Mouse (Mus musculus): ENCODE results near the gene Plekhd1.

The Plekhd1 gene

GRCm38 (mm10) chr12:80692269-80692972 lies at the start of gene Plekhd1:
Plekhd1 (plus strand) TSS chr12:80692591.
- peak; percentile 62 for DNase-seq (ENCODE audit: low spot score)

GRCm38 (mm10) chr12:80642725-80643692 lies 49.4 kb upstream of the Plekhd1 start:
- peak; percentile 84 for DNase-seq (ENCODE audit: low spot score)

GRCm38 (mm10) chr12:80643693-80644505 lies 48.5 kb upstream of the Plekhd1 start, which contains the start of the genes Slc39a9 and Erh:
Slc39a9 (plus strand) TSS chr12:80643883.
Erh (minus strand) TSS chr12:80644341.
- peak; percentile 97 for DNase-seq (ENCODE audit: low spot score)

GRCm38 (mm10) chr12:80644506-80644868 lies 47.9 kb upstream of the Plekhd1 start:
- DNase-seq (ENCODE audit: low spot score): peak; percentile 7

- no peak for DNase-seq (ENCODE audit: low spot score)
Observed at GRCm38 (mm10) chr12:80646377-80646776, 46.0 kb upstream of the Plekhd1 start.

GRCm38 (mm10) chr12:80653951-80654658 lies 38.3 kb upstream of the Plekhd1 start:
- no peak for DNase-seq (ENCODE audit: low spot score)

- no peak for DNase-seq (ENCODE audit: low spot score)
Observed at GRCm38 (mm10) chr12:80654659-80655025, 37.7 kb upstream of the Plekhd1 start.

GRCm38 (mm10) chr12:80658661-80659060 lies 33.7 kb upstream of the Plekhd1 start:
- DNase-seq (ENCODE audit: low spot score): no peak

- no peak for DNase-seq (ENCODE audit: low spot score)
Observed at GRCm38 (mm10) chr12:80662322-80662721, 30.1 kb upstream of the Plekhd1 start.

GRCm38 (mm10) chr12:80663935-80664334 lies 28.5 kb upstream of the Plekhd1 start:
- DNase-seq (ENCODE audit: low spot score): no peak

- DNase-seq (ENCODE audit: low spot score): no peak
Observed at GRCm38 (mm10) chr12:80668391-80668790, 24.0 kb upstream of the Plekhd1 start.

- DNase-seq (ENCODE audit: low spot score): peak; percentile 70
Observed at GRCm38 (mm10) chr12:80673170-80673569, 19.2 kb upstream of the Plekhd1 start.

- DNase-seq (ENCODE audit: low spot score): peak; percentile 61
Observed at GRCm38 (mm10) chr12:80681340-80681739, 11.1 kb upstream of the Plekhd1 start.

- DNase-seq (ENCODE audit: low spot score): no peak
Observed at GRCm38 (mm10) chr12:80683554-80683953, 8.8 kb upstream of the Plekhd1 start.

GRCm38 (mm10) chr12:80684316-80684715 lies 8.1 kb upstream of the Plekhd1 start:
- no peak for DNase-seq (ENCODE audit: low spot score)

GRCm38 (mm10) chr12:80687788-80688211 lies 4.6 kb upstream of the Plekhd1 start:
- no peak for DNase-seq (ENCODE audit: low spot score)

GRCm38 (mm10) chr12:80689696-80690095 lies 2.7 kb upstream of the Plekhd1 start:
- DNase-seq (ENCODE audit: low spot score): peak; percentile 45

- peak; percentile 45 for DNase-seq (ENCODE audit: low spot score)
Observed at GRCm38 (mm10) chr12:80691671-80692091, 710 bp upstream of the Plekhd1 start.

- DNase-seq (ENCODE audit: low spot score): no peak
Observed at GRCm38 (mm10) chr12:80693700-80694099, 1.3 kb downstream of the Plekhd1 start.

- no peak for DNase-seq (ENCODE audit: low spot score)
Observed at GRCm38 (mm10) chr12:80695004-80695403, 2.6 kb downstream of the Plekhd1 start.

GRCm38 (mm10) chr12:80698526-80699143 lies 6.2 kb downstream of the Plekhd1 start:
- no peak for DNase-seq (ENCODE audit: low spot score)

Data from embryo, embryonic 10 days (tissue).